Mouse (Mus musculus): ENCODE measurements around the gene Trf. TPM values are rescaled to one million over a fixed set of nuclear protein-coding genes. Genes with fewer than 3 reads are reported as not detected.
A peak's percentile ranks its signal among the peaks of the same experiment; 100 is the strongest.

Trf gene
- polyA plus RNA-seq, 1 experiment from 2014 or later: 45.3 TPM

GRCm38 (mm10) chr9:103243640-103244039 lies 13.4 kb upstream of the Trf start:
- no peak overlapping the region for H3K4me3 ChIP-seq (replicated peaks; ENCODE audit: low read length)
- no peak for DNase-seq (ENCODE audit: low spot score)
- H3K9ac ChIP-seq: no peak overlapping the region
- H3K27me3 ChIP-seq (ENCODE audit: control insufficient read depth, insufficient read depth, low read length): no peaks in the 10 kb centered on the region
- H3K4me1 ChIP-seq (replicated peaks; ENCODE audit: control insufficient read depth, insufficient read depth, low read length): no peaks in the 10 kb centered on the region
- no peak overlapping the region for H3K27ac ChIP-seq
- H3K4me2 ChIP-seq (replicated peaks): no peak overlapping the region
- ATAC-seq (ENCODE audit: low FRiP score): no peak
- 94% methylated on average over 4 of the region's 4 CpGs for WGBS
- H3K9me3 ChIP-seq (ENCODE audit: control insufficient read depth, low read length): no peaks in the 10 kb centered on the region
- no peaks in the 10 kb centered on the region for H3K36me3 ChIP-seq (replicated peaks; ENCODE audit: control insufficient read depth, insufficient read depth)

DNA sequence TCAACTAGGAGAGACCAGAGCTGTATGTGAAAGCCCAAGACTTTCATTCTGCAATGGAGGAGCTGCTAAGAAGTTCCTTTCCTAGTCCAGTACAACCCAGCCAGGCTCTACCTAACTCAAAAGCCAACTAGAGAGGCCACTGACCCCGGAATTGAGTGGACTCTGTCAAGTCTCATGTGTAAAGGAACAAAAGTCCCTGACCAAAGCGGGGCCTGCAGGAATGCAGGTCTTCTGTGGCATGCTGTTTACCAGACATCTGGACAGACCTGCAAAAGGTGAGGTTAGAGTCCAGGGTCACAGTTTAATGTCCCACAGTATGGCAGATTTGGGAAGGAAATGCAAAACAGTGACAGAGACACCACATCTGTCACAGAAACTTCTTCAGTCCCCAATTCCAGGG lies 11.0 kb upstream of the Trf start:
- Histone ChIP-seq H3K9me3 (ENCODE audit: control insufficient read depth, low read length) (no peaks in the 10 kb centered on the region), H3K27ac (no peak overlapping the region), H3K4me3 (replicated peaks; ENCODE audit: low read length) (no peak overlapping the region), H3K27me3 (ENCODE audit: control insufficient read depth, insufficient read depth, low read length) (no peaks in the 10 kb centered on the region), H3K4me1 (replicated peaks; ENCODE audit: control insufficient read depth, insufficient read depth, low read length) (no peaks in the 10 kb centered on the region), H3K4me2 (replicated peaks) (no peak overlapping the region), H3K36me3 (replicated peaks; ENCODE audit: control insufficient read depth, insufficient read depth) (no peaks in the 10 kb centered on the region), H3K9ac (no peak overlapping the region)
- WGBS: 82% methylated on average over 2 of the region's 2 CpGs
- DNase-seq (ENCODE audit: low spot score) (no peak), ATAC-seq (ENCODE audit: low FRiP score) (no peak)

- WGBS: 88% methylated on average over 6 of the region's 6 CpGs
- H3K27ac ChIP-seq: no peak overlapping the region
- no peaks in the 10 kb centered on the region for H3K36me3 ChIP-seq (replicated peaks; ENCODE audit: control insufficient read depth, insufficient read depth)
- no peak overlapping the region for H3K4me3 ChIP-seq (replicated peaks; ENCODE audit: low read length)
- no peak for DNase-seq (ENCODE audit: low spot score)
- H3K9me3 ChIP-seq (ENCODE audit: control insufficient read depth, low read length): no peaks in the 10 kb centered on the region
- no peaks in the 10 kb centered on the region for H3K4me1 ChIP-seq (replicated peaks; ENCODE audit: control insufficient read depth, insufficient read depth, low read length)
- ATAC-seq (ENCODE audit: low FRiP score): no peak
- no peak overlapping the region for H3K4me2 ChIP-seq (replicated peaks)
- no peaks in the 10 kb centered on the region for H3K27me3 ChIP-seq (ENCODE audit: control insufficient read depth, insufficient read depth, low read length)
- H3K9ac ChIP-seq: no peak overlapping the region
Measured at GRCm38 (mm10) chr9:103239471-103239870, 9.2 kb upstream of the Trf start.

DNA sequence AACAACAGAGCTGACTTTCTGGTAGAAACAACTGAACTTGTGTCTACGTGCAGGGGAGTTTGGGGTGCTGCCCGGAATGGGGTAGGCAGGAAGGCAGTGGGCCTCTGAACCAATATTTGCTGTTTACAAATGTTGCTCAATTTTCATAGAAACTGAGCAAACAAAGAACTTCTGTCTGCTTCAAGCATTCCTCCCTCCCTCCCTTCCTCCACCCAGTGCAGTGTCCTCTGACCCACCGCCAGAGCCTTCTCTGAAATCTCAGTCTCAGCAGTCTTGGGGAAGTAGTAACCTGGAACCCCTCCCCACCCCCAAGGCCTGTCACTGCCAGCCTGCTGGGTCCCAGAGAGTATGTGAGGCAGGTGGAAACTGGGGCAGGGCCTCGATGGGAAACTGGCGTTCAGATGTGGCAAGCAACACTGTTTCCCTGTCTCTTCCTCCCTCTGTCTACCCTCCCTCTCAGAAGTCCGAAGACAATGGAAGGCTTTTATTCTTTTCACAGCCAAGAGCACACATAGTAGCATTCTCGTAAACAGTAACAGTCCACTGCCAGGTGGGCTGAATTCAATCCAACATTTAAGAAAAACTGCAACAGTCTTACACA lies 4.4 kb upstream of the Trf start:
- ATAC-seq (ENCODE audit: low FRiP score): no peak
- 50% methylated on average over 7 of the region's 7 CpGs for WGBS
- no peak overlapping the region for H3K4me3 ChIP-seq (replicated peaks; ENCODE audit: low read length)
- H3K36me3 ChIP-seq (replicated peaks; ENCODE audit: control insufficient read depth, insufficient read depth): no peaks in the 10 kb centered on the region
- no peak overlapping the region for H3K9ac ChIP-seq
- H3K9me3 ChIP-seq (ENCODE audit: control insufficient read depth, low read length): no peaks in the 10 kb centered on the region
- no peaks in the 10 kb centered on the region for H3K27me3 ChIP-seq (ENCODE audit: control insufficient read depth, insufficient read depth, low read length)
- H3K4me2 ChIP-seq (replicated peaks): no peak overlapping the region
- 0 out of 2 replicates have a peak, but pooled peaks cover 7% of the 10 kb centered on the region for H3K4me1 ChIP-seq (replicated peaks; ENCODE audit: control insufficient read depth, insufficient read depth, low read length)
- no peak for DNase-seq (ENCODE audit: low spot score)
- no peak overlapping the region for H3K27ac ChIP-seq

DNA sequence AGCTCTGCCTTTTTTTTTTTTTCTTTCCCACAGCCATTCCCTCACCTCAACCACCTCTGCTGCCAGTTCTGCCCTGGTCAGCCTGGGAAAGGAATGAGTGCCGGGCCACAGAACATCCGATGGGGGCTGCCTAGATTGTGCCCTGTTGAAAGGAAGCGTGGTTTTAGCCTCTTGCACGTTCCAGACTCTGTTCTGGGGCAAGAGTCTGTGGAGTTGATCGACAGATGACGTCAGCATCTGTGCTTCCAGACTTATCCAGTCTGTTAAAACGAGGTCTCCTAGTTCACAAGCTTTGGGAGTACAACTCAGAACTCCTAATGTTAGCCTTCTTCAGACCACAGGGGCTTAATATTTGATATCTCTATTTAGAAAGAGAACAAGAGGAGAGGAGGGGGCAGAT lies 3.8 kb upstream of the Trf start:
- Histone ChIP-seq H3K4me3 (replicated peaks; ENCODE audit: low read length) (no peak overlapping the region), H3K9me3 (ENCODE audit: control insufficient read depth, low read length) (no peaks in the 10 kb centered on the region), H3K4me1 (replicated peaks; ENCODE audit: control insufficient read depth, insufficient read depth, low read length) (0 out of 2 replicates have a peak, but pooled peaks cover 7% of the 10 kb centered on the region), H3K4me2 (replicated peaks) (no peak overlapping the region), H3K27ac (no peak overlapping the region), H3K9ac (no peak overlapping the region), H3K36me3 (replicated peaks; ENCODE audit: control insufficient read depth, insufficient read depth) (no peaks in the 10 kb centered on the region), H3K27me3 (ENCODE audit: control insufficient read depth, insufficient read depth, low read length) (no peaks in the 10 kb centered on the region)
- 79% methylated on average over 7 of the region's 7 CpGs for WGBS
- DNase-seq (ENCODE audit: low spot score) (no peak), ATAC-seq (ENCODE audit: low FRiP score) (no peak)

GRCm38 (mm10) chr9:103233006-103233395 lies 2.8 kb upstream of the Trf start:
- Histone ChIP-seq H3K27me3 (ENCODE audit: control insufficient read depth, insufficient read depth, low read length) (no peaks in the 10 kb centered on the region), H3K4me1 (replicated peaks; ENCODE audit: control insufficient read depth, insufficient read depth, low read length) (0 out of 2 replicates have a peak, but pooled peaks cover 7% of the 10 kb centered on the region), H3K9ac (no peak overlapping the region), H3K9me3 (ENCODE audit: control insufficient read depth, low read length) (no peaks in the 10 kb centered on the region), H3K4me3 (replicated peaks; ENCODE audit: low read length) (no peak overlapping the region), H3K36me3 (replicated peaks; ENCODE audit: control insufficient read depth, insufficient read depth) (no peaks in the 10 kb centered on the region), H3K27ac (no peak overlapping the region), H3K4me2 (replicated peaks) (no peak overlapping the region)
- ATAC-seq (ENCODE audit: low FRiP score) (no peak), DNase-seq (ENCODE audit: low spot score) (no peak)
- 75% methylated on average over 7 of the region's 7 CpGs for WGBS

GRCm38 (mm10) chr9:103232232-103233005 lies 2.2 kb upstream of the Trf start:
- Histone ChIP-seq H3K9me3 (ENCODE audit: control insufficient read depth, low read length) (no peaks in the 10 kb centered on the region), H3K27ac (no peak overlapping the region), H3K9ac (no peak overlapping the region), H3K4me1 (replicated peaks; ENCODE audit: control insufficient read depth, insufficient read depth, low read length) (0 out of 2 replicates have a peak, but pooled peaks cover 7% of the 10 kb centered on the region), H3K36me3 (replicated peaks; ENCODE audit: control insufficient read depth, insufficient read depth) (no peaks in the 10 kb centered on the region), H3K4me3 (replicated peaks; ENCODE audit: low read length) (no peak overlapping the region), H3K27me3 (ENCODE audit: control insufficient read depth, insufficient read depth, low read length) (no peaks in the 10 kb centered on the region), H3K4me2 (replicated peaks) (no peak overlapping the region)
- ATAC-seq (ENCODE audit: low FRiP score): no peak
- DNase-seq (ENCODE audit: low spot score): no peak
- 90% methylated on average over 7 of the region's 7 CpGs for WGBS

GRCm38 (mm10) chr9:103229037-103229867 lies 992 bp downstream of the Trf start:
- peak overlapping the region; percentile 42 for H3K4me2 ChIP-seq (replicated peaks)
- WGBS: 83% methylated on average over 15 of the region's 15 CpGs
- no peak overlapping the region for H3K9ac ChIP-seq
- H3K27ac ChIP-seq: no peak overlapping the region
- no peak for ATAC-seq (ENCODE audit: low FRiP score)
- DNase-seq (ENCODE audit: low spot score): no peak
- no peaks in the 10 kb centered on the region for H3K9me3 ChIP-seq (ENCODE audit: control insufficient read depth, low read length)
- H3K36me3 ChIP-seq (replicated peaks; ENCODE audit: control insufficient read depth, insufficient read depth): no peaks in the 10 kb centered on the region
- 0 out of 2 replicates have a peak, but pooled peaks cover 7% of the 10 kb centered on the region for H3K4me1 ChIP-seq (replicated peaks; ENCODE audit: control insufficient read depth, insufficient read depth, low read length)
- H3K27me3 ChIP-seq (ENCODE audit: control insufficient read depth, insufficient read depth, low read length): no peaks in the 10 kb centered on the region
- H3K4me3 ChIP-seq (replicated peaks; ENCODE audit: low read length): no peak overlapping the region

DNA sequence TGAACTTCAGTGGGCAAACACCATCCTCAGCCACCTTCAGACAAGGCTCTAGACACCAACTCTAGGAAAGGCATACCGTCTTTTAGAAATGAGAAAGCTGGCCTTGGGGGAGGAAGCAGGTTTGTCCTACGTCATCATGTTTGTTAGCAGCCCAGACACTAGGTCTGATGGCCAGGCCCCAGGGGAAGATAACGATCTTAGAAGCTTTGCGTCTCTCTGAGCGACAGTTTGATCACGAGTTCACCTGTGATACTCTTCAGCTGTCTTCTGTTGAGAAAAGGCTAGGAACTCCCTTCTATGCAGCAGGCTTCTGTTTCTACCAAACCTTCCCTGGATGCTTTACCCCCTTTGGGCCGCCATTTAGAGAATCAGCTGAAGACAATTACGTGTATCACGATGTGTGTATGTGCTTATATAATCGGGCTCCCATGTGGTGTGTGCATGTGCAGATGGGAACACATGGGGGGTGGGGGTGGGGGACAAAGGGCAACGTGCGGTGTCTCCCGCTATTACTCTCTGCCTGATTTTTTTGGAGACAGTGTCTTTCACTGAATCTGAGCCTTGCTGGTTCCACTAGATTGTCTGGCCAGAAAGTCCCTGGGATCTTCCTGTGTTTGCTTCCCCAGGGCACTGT lies 1.8 kb downstream of the Trf start:
- ATAC-seq (ENCODE audit: low FRiP score) (no peak), DNase-seq (ENCODE audit: low spot score) (no peak)
- WGBS: 81% methylated on average over 13 of the region's 13 CpGs
- Histone ChIP-seq H3K27ac (no peak overlapping the region), H3K4me1 (replicated peaks; ENCODE audit: control insufficient read depth, insufficient read depth, low read length) (0 out of 2 replicates have a peak, but pooled peaks cover 7% of the 10 kb centered on the region), H3K36me3 (replicated peaks; ENCODE audit: control insufficient read depth, insufficient read depth) (no peaks in the 10 kb centered on the region), H3K4me3 (replicated peaks; ENCODE audit: low read length) (no peak overlapping the region), H3K9me3 (ENCODE audit: control insufficient read depth, low read length) (no peaks in the 10 kb centered on the region), H3K27me3 (ENCODE audit: control insufficient read depth, insufficient read depth, low read length) (no peaks in the 10 kb centered on the region), H3K4me2 (replicated peaks) (no peak overlapping the region), H3K9ac (no peak overlapping the region)
